Mouse (Mus musculus): ENCODE measurements at regions not wholly inside any gene's neighbourhood (a gene's known extent, or its start where the extent isn't known, plus 50 kb on each side); places are given as distances from the start of the nearest gene placed in this dataset.

GRCm38 (mm10) chr1:128875289-128875688 lies 283.2 kb upstream of the Cxcr4 start:
- Histone ChIP-seq H3K4me3 (ENCODE audit: insufficient read depth, low read depth, low read length) (no peak overlapping the region), H3K4me1 (ENCODE audit: control insufficient read depth, insufficient read depth, insufficient read length, low read length) (no peaks in the 10 kb centered on the region), H3K27ac (replicated peaks; ENCODE audit: low read depth, low read length) (no peak overlapping the region)

GRCm38 (mm10) chr1:128874190-128874589 lies 282.1 kb upstream of the Cxcr4 start:
- Histone ChIP-seq H3K4me1 (ENCODE audit: control insufficient read depth, insufficient read depth, insufficient read length, low read length) (no peaks in the 10 kb centered on the region), H3K4me3 (ENCODE audit: insufficient read depth, low read depth, low read length) (no peak overlapping the region), H3K27ac (replicated peaks; ENCODE audit: low read depth, low read length) (no peak overlapping the region)

GRCm38 (mm10) chr1:128868761-128869160 lies 276.7 kb upstream of the Cxcr4 start:
- no peak overlapping the region for H3K4me3 ChIP-seq (ENCODE audit: insufficient read depth, low read depth, low read length)
- no peak overlapping the region for H3K27ac ChIP-seq (replicated peaks; ENCODE audit: low read depth, low read length)
- no peaks in the 10 kb centered on the region for H3K4me1 ChIP-seq (ENCODE audit: control insufficient read depth, insufficient read depth, insufficient read length, low read length)

GRCm38 (mm10) chr1:128860537-128860936 lies 268.4 kb upstream of the Cxcr4 start:
- H3K27ac ChIP-seq (replicated peaks; ENCODE audit: low read depth, low read length) = no peak overlapping the region

GRCm38 (mm10) chr1:128860094-128860493 lies 268.0 kb upstream of the Cxcr4 start:
- no peaks in the 10 kb centered on the region for H3K4me1 ChIP-seq (ENCODE audit: control insufficient read depth, insufficient read depth, insufficient read length, low read length)
- no peak overlapping the region for H3K27ac ChIP-seq (replicated peaks; ENCODE audit: low read depth, low read length)
- no peak overlapping the region for H3K4me3 ChIP-seq (ENCODE audit: insufficient read depth, low read depth, low read length)

More at GRCm38 (mm10) chr1:128860537-128860936, 268.4 kb upstream of the Cxcr4 start:
- no peaks in the 10 kb centered on the region for H3K4me1 ChIP-seq (ENCODE audit: control insufficient read depth, insufficient read depth, insufficient read length, low read length)
- no peak overlapping the region for H3K4me3 ChIP-seq (ENCODE audit: insufficient read depth, low read depth, low read length)

GRCm38 (mm10) chr1:128858661-128859060 lies 266.6 kb upstream of the Cxcr4 start:
- Histone ChIP-seq H3K4me1 (ENCODE audit: control insufficient read depth, insufficient read depth, insufficient read length, low read length) (no peaks in the 10 kb centered on the region), H3K4me3 (ENCODE audit: insufficient read depth, low read depth, low read length) (no peak overlapping the region), H3K27ac (replicated peaks; ENCODE audit: low read depth, low read length) (no peak overlapping the region)

GRCm38 (mm10) chr1:128856933-128857332 lies 264.8 kb upstream of the Cxcr4 start:
- H3K27ac ChIP-seq (replicated peaks; ENCODE audit: low read depth, low read length) = no peak overlapping the region
- no peak overlapping the region for H3K4me3 ChIP-seq (ENCODE audit: insufficient read depth, low read depth, low read length)

GRCm38 (mm10) chr1:128854649-128855048 lies 262.6 kb upstream of the Cxcr4 start:
- Histone ChIP-seq H3K27ac (replicated peaks; ENCODE audit: low read depth, low read length) (no peak overlapping the region), H3K4me3 (ENCODE audit: insufficient read depth, low read depth, low read length) (no peak overlapping the region), H3K4me1 (ENCODE audit: control insufficient read depth, insufficient read depth, insufficient read length, low read length) (no peaks in the 10 kb centered on the region)

More at GRCm38 (mm10) chr1:128856933-128857332, 264.8 kb upstream of the Cxcr4 start:
- no peaks in the 10 kb centered on the region for H3K4me1 ChIP-seq (ENCODE audit: control insufficient read depth, insufficient read depth, insufficient read length, low read length)

- H3K4me3 ChIP-seq (ENCODE audit: insufficient read depth, low read depth, low read length) = no peak overlapping the region
- no peaks in the 10 kb centered on the region for H3K4me1 ChIP-seq (ENCODE audit: control insufficient read depth, insufficient read depth, insufficient read length, low read length)
- no peak overlapping the region for H3K27ac ChIP-seq (replicated peaks; ENCODE audit: low read depth, low read length)
Observed at GRCm38 (mm10) chr1:128853286-128853685, 261.2 kb upstream of the Cxcr4 start.

- H3K27ac ChIP-seq (replicated peaks; ENCODE audit: low read depth, low read length) = no peak overlapping the region
- no peaks in the 10 kb centered on the region for H3K4me1 ChIP-seq (ENCODE audit: control insufficient read depth, insufficient read depth, insufficient read length, low read length)
- H3K4me3 ChIP-seq (ENCODE audit: insufficient read depth, low read depth, low read length) = no peak overlapping the region
Observed at GRCm38 (mm10) chr1:128837361-128837760, 245.3 kb upstream of the Cxcr4 start.

- H3K4me1 ChIP-seq (ENCODE audit: control insufficient read depth, insufficient read depth, insufficient read length, low read length) = no peaks in the 10 kb centered on the region
Observed at GRCm38 (mm10) chr1:128835510-128835909, 243.4 kb upstream of the Cxcr4 start.

GRCm38 (mm10) chr1:128833096-128833715 lies 241.1 kb upstream of the Cxcr4 start:
- no peaks in the 10 kb centered on the region for H3K4me1 ChIP-seq (ENCODE audit: control insufficient read depth, insufficient read depth, insufficient read length, low read length)
- H3K27ac ChIP-seq (replicated peaks; ENCODE audit: low read depth, low read length) = no peak overlapping the region
- H3K4me3 ChIP-seq (ENCODE audit: insufficient read depth, low read depth, low read length) = no peak overlapping the region

More at GRCm38 (mm10) chr1:128835510-128835909, 243.4 kb upstream of the Cxcr4 start:
- H3K4me3 ChIP-seq (ENCODE audit: insufficient read depth, low read depth, low read length) = no peak overlapping the region
- no peak overlapping the region for H3K27ac ChIP-seq (replicated peaks; ENCODE audit: low read depth, low read length)

- Histone ChIP-seq H3K27ac (replicated peaks; ENCODE audit: low read depth, low read length) (no peak overlapping the region), H3K4me1 (ENCODE audit: control insufficient read depth, insufficient read depth, insufficient read length, low read length) (no peaks in the 10 kb centered on the region), H3K4me3 (ENCODE audit: insufficient read depth, low read depth, low read length) (peak overlapping the region; percentile 55)
Observed at GRCm38 (mm10) chr1:128832201-128832883, 240.2 kb upstream of the Cxcr4 start.

- Histone ChIP-seq H3K4me1 (ENCODE audit: control insufficient read depth, insufficient read depth, insufficient read length, low read length) (no peaks in the 10 kb centered on the region), H3K4me3 (ENCODE audit: insufficient read depth, low read depth, low read length) (no peak overlapping the region), H3K27ac (replicated peaks; ENCODE audit: low read depth, low read length) (no peak overlapping the region)
Observed at GRCm38 (mm10) chr1:128830671-128831240, 238.7 kb upstream of the Cxcr4 start.

GRCm38 (mm10) chr1:128829536-128829935 lies 237.4 kb upstream of the Cxcr4 start:
- Histone ChIP-seq H3K4me3 (ENCODE audit: insufficient read depth, low read depth, low read length) (no peak overlapping the region), H3K27ac (replicated peaks; ENCODE audit: low read depth, low read length) (no peak overlapping the region)

GRCm38 (mm10) chr1:128826419-128826818 lies 234.3 kb upstream of the Cxcr4 start:
- no peak overlapping the region for H3K4me3 ChIP-seq (ENCODE audit: insufficient read depth, low read depth, low read length)
- no peaks in the 10 kb centered on the region for H3K4me1 ChIP-seq (ENCODE audit: control insufficient read depth, insufficient read depth, insufficient read length, low read length)
- H3K27ac ChIP-seq (replicated peaks; ENCODE audit: low read depth, low read length) = no peak overlapping the region

More at GRCm38 (mm10) chr1:128829536-128829935, 237.4 kb upstream of the Cxcr4 start:
- H3K4me1 ChIP-seq (ENCODE audit: control insufficient read depth, insufficient read depth, insufficient read length, low read length) = no peaks in the 10 kb centered on the region

Measured in brown adipose tissue, adult 24 weeks (tissue).